Mouse (Mus musculus) erythroblast, embryonic 14.5 days (primary cell): ENCODE measurements around the gene Cfd. TPM values are rescaled to one million over a fixed set of nuclear protein-coding genes. Genes with fewer than 3 reads are reported as not detected.

Experiments used
- H3K27me3 ChIP-seq: 2 replicates; pipeline ENCODE4 v1.6.1; 2012; ENCODE audit warnings: inconsistent platforms; ENCODE audit not compliant: control insufficient read depth
- H3K36me3 ChIP-seq: 2 replicates; pipeline ENCODE4 v1.6.1; 2012; ENCODE audit warnings: mild to moderate bottlenecking, inconsistent platforms; ENCODE audit not compliant: control insufficient read depth
- H3K4me1 ChIP-seq: 2 replicates; pipeline ENCODE4 v1.6.1; 2012; ENCODE audit warnings: inconsistent platforms; ENCODE audit not compliant: control insufficient read depth
- H3K4me3 ChIP-seq: replicated peaks from 2 replicates; pipeline ENCODE3; 2012; ENCODE audit warnings: moderate library complexity, mild to moderate bottlenecking, inconsistent platforms
- H3K9me3 ChIP-seq: 2 replicates; pipeline ENCODE4 v1.6.1; 2012; ENCODE audit warnings: low read length, inconsistent platforms, mixed read lengths; ENCODE audit not compliant: control insufficient read depth
- GATA1 ChIP-seq: IDR thresholded peaks from 2 replicates; pipeline ENCODE4 v1.6.1; 2012; ENCODE audit warnings: low read length, inconsistent platforms, mixed read lengths
- TAL1 ChIP-seq: IDR thresholded peaks from 3 replicates; pipeline ENCODE4 v1.6.1; 2012; ENCODE audit warnings: low read length, inconsistent platforms, mixed read lengths
- polyA plus RNA-seq: library from polyadenylated mRNA; stranded (reverse); fragments of >175 nt; gene quantifications from 2 replicates; pipeline ENCODE4 v1.2.3, GENCODE M21; 2012

Cfd gene
- polyA plus RNA-seq = not detected in 2 replicates

- Histone ChIP-seq H3K36me3 (peaks cover 10% of the 10 kb centered on the region), H3K4me3 (no peak within 1 kb of the TSS), H3K27me3 (peaks cover 7% of the 10 kb centered on the region), H3K4me1 (no peaks in the 10 kb centered on the region), H3K9me3 (no peaks in the 10 kb centered on the region)
- TF ChIP-seq TAL1 = no peak
- no peak for TF ChIP-seq GATA1
Measured at GRCm38 (mm10) chr10:79890670-79891069, at the start of gene Cfd. Gene Cfd, plus strand, starts transcription at chr10:79890853.

- Histone ChIP-seq H3K4me1 (peaks cover 8% of the 10 kb centered on the region), H3K27me3 (peaks cover 13% of the 10 kb centered on the region), H3K4me3 (no peak overlapping the region), H3K36me3 (no peaks in the 10 kb centered on the region), H3K9me3 (no peaks in the 10 kb centered on the region)
- TF ChIP-seq TAL1 = no peak
- TF ChIP-seq GATA1 = no peak
Measured at GRCm38 (mm10) chr10:79842322-79842721, 48.3 kb upstream of the Cfd start.

GRCm38 (mm10) chr10:79843476-79843875 lies 47.2 kb upstream of the Cfd start:
- H3K4me1 ChIP-seq = peaks cover 8% of the 10 kb centered on the region

GRCm38 (mm10) chr10:79846553-79846952 lies 44.1 kb upstream of the Cfd start:
- Histone ChIP-seq H3K27me3 (no peaks in the 10 kb centered on the region), H3K36me3 (no peaks in the 10 kb centered on the region), H3K9me3 (no peaks in the 10 kb centered on the region), H3K4me3 (no peak overlapping the region), H3K4me1 (peaks cover 15% of the 10 kb centered on the region)
- TF ChIP-seq GATA1 (no peak), TAL1 (no peak)

More at GRCm38 (mm10) chr10:79843476-79843875, 47.2 kb upstream of the Cfd start:
- Histone ChIP-seq H3K4me3 (no peak overlapping the region), H3K36me3 (no peaks in the 10 kb centered on the region), H3K9me3 (no peaks in the 10 kb centered on the region), H3K27me3 (peaks cover 13% of the 10 kb centered on the region)
- no peak for TF ChIP-seq GATA1
- TF ChIP-seq TAL1 = no peak

- Histone ChIP-seq H3K4me1 (peaks cover 40% of the 10 kb centered on the region), H3K36me3 (no peaks in the 10 kb centered on the region), H3K27me3 (no peaks in the 10 kb centered on the region), H3K4me3 (no peak overlapping the region), H3K9me3 (no peaks in the 10 kb centered on the region)
- TF ChIP-seq GATA1 (no peak), TAL1 (no peak)
Measured at GRCm38 (mm10) chr10:79849941-79850628, 40.6 kb upstream of the Cfd start.

GRCm38 (mm10) chr10:79851653-79852052 lies 39.0 kb upstream of the Cfd start:
- H3K36me3 ChIP-seq = peaks cover 9% of the 10 kb centered on the region
- H3K4me1 ChIP-seq = peaks cover 54% of the 10 kb centered on the region
- no peak overlapping the region for H3K4me3 ChIP-seq
- no peak for TF ChIP-seq TAL1
- TF ChIP-seq GATA1 = no peak
- H3K27me3 ChIP-seq = no peaks in the 10 kb centered on the region
- no peaks in the 10 kb centered on the region for H3K9me3 ChIP-seq

- TF ChIP-seq GATA1 = no peak
- no peak for TF ChIP-seq TAL1
- H3K9me3 ChIP-seq = no peaks in the 10 kb centered on the region
- H3K4me1 ChIP-seq = peaks cover 60% of the 10 kb centered on the region
- H3K36me3 ChIP-seq = peaks cover 15% of the 10 kb centered on the region
- peak overlapping the region; percentile 82 for H3K4me3 ChIP-seq
- no peaks in the 10 kb centered on the region for H3K27me3 ChIP-seq
Measured at GRCm38 (mm10) chr10:79852107-79852789, 38.4 kb upstream of the Cfd start.

- no peak for TF ChIP-seq GATA1
- no peak for TF ChIP-seq TAL1
- Histone ChIP-seq H3K9me3 (no peaks in the 10 kb centered on the region), H3K4me1 (peaks cover 65% of the 10 kb centered on the region), H3K27me3 (no peaks in the 10 kb centered on the region), H3K4me3 (peak overlapping the region; percentile 82), H3K36me3 (peaks cover 21% of the 10 kb centered on the region)
Measured at GRCm38 (mm10) chr10:79852827-79853226, 37.8 kb upstream of the Cfd start.

- no peak for TF ChIP-seq GATA1
- TF ChIP-seq TAL1 = no peak
Measured at GRCm38 (mm10) chr10:79853392-79853791, 37.3 kb upstream of the Cfd start.

More at GRCm38 (mm10) chr10:79853392-79853791, 37.3 kb upstream of the Cfd start:
- Histone ChIP-seq H3K9me3 (no peaks in the 10 kb centered on the region), H3K36me3 (peaks cover 27% of the 10 kb centered on the region), H3K4me3 (peak overlapping the region; percentile 82), H3K4me1 (peaks cover 71% of the 10 kb centered on the region), H3K27me3 (no peaks in the 10 kb centered on the region)
